Mouse (Mus musculus) thymus, postnatal 14 days (tissue): ENCODE results near the gene Olfr433.
"Not testable (repeated sequence)": the region's sequence is repeated elsewhere in the genome, so short reads cannot be mapped to it uniquely, and the experiment has no call there.

Experiments
- DNase-seq: peaks from one replicate; pipeline ENCODE4 v3.0.0; 2021

Olfr433 gene

GRCm38 (mm10) chr1:174040523-174041177 lies at the start of gene Olfr433:
Gene Olfr433 (plus strand): TSS chr1:174040705.
- DNase-seq: peak; percentile 22

GRCm38 (mm10) chr1:173995003-173995402 lies 45.5 kb upstream of the Olfr433 start:
- no peak for DNase-seq

DNA sequence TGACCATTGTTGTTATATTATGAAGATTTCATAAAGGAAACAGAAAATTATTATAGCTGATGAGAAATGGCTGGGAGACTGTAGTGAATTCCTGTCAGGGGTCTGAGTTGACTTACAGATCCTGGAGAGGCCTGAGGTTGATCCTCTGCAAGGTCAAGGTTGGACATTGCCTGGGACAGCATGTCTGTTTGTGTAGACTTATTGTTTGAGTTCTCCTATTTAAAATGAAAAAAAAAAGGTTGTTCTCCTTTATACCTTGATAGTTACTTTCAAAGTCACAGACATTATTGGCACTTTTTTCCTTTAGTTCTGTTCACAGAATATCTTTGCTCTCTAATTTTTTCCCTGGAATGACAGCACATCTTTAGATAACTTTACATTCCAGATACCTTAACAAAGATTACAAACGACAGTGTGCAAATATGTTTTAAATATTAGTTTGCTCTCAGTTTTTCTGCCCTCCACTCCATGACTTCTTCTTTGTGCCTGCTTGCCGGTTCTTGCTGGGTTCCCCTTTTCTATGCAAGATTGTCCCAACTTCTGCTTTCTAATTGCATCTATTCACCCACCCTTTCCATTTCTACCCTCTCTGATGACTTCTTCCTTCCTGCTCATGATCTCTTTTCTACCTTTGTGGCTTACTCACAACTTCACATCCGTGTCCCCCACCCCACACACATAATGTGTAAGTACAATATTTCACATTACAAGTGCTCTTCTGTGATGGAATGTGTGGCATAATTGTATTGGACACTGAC lies 36.0 kb upstream of the Olfr433 start:
- DNase-seq: not testable (repeated sequence)

GRCm38 (mm10) chr1:174007050-174007449 lies 33.5 kb upstream of the Olfr433 start:
- DNase-seq: not testable (repeated sequence)

DNA sequence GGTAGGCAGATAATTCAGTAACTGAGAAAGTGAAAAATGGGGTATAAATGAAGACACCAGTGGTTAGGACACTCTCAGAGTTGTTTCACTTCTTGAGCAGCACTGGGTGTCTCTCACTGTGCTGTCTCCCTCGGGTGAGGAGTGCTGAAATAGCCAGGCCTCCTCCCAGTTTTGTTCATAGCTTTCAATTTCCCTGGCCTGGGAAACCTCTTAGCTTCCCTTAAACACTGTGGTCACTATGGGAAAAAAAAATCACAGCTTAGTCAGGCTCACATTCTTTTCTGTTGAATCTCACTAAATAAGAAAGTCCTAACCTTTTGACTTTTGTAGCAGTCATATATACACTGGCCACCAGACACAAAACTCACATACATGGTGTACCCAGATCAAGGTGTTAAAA lies 8.8 kb upstream of the Olfr433 start, which contains the start of gene Ifi205:
Gene Ifi205, minus strand, starts transcription at position 113 of the 400 bp plus-strand sequence.
- no peak for DNase-seq

GRCm38 (mm10) chr1:174035841-174036240 lies 4.7 kb upstream of the Olfr433 start:
- DNase-seq: no peak

DNA sequence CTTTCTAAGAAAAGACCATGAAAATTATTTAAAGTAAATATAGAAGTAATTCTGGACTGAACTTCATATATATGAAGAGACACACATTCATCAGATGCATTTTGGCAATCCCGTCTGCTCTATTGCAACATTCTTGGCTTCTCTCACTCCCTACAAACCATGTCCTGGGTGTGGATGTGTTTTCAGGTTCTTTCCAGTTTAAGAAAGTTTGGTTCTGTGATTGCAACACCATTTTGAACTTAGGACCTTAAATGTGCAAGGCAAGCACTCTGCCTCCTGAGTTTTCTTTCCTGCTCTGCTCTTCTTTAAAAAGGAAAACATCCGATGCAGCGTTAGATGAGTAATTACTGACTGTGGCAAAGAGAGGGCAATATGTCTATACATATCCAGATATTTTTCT lies 2.0 kb upstream of the Olfr433 start:
- DNase-seq: no peak

- not testable (repeated sequence) for DNase-seq
These were observed 1.8 kb downstream of the Olfr433 start for GRCm38 (mm10) chr1:174042091-174042884.

DNA sequence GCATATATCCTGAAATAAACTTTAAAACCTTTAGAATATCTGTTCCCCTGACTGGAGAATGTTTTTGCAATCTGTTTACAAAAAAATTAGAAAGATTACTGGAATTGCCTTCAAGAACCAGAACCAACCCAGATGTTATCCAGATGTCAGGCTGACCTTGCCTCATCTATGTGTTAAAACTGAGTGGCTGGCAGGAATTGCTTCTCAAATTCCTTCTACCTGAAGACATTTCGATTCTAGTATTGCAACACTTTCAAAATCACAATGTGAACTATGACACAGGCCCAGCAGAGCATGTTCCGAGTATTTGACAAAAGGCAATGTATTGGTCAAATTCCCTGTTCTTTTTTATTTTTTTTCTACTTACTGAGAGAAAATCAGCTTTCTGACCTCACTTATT lies 3.9 kb downstream of the Olfr433 start:
- DNase-seq: no peak

GRCm38 (mm10) chr1:174048227-174048626 lies 7.7 kb downstream of the Olfr433 start:
- DNase-seq: not testable (repeated sequence)

DNA sequence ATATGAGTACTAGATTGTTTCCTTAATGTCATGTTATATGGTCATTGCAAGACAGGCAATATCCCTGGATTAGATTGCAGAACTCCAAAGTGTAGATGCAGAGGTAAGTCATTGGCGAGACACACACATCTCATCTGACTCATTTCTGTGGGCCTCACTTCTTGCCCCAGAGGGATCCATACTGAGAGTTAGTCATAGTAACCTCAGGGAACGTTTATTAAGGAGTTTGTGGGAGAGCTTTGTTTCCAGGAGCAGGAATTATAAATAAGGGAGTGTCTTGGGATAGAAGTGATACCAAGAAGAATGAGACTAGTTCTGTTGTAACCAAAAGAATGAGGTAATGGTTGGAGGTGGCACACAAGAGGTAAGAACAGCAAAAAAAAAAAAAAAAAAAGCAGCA lies 8.4 kb downstream of the Olfr433 start, which contains the start of gene Olfr432:
Gene Olfr432, plus strand, starts transcription at position 313 of the 400 bp plus-strand sequence.
- DNase-seq: no peak

DNA sequence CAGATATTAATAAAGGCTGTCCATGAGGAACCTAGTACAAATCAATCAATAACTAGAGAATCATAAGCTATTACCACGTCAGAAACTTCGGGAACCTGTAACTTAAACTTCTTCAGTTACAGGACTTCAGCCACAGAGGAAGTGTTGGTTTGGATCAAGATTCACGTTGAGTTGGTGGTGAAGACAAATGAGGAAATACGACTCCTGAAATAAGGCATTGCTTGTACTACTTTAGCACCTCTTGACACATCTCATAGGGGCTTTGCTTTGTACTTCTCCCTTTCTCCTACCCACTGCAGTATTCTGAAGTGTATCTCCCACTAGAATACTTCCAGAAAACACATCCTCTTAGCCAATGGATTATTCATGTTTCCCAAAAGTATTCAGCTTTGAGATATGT lies 8.9 kb downstream of the Olfr433 start:
- DNase-seq: not testable (repeated sequence)

DNA sequence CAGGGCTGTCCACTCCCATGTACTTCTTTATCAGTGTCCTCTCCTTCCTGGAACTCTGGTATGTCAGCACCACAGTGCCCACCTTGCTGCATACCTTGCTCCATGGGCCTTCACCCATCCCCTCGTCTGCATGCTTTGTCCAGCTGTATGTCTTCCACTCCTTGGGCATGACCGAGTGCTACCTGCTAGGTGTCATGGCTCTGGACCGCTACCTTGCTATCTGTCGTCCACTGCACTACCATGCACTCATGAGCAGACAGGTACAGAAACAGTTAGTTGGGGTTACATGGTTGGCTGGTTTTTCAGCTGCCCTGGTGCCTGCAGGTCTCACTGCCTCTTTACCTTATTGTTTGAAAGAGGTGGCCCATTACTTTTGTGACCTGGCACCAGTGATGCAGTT lies 10.0 kb downstream of the Olfr433 start:
- DNase-seq: no peak

DNA sequence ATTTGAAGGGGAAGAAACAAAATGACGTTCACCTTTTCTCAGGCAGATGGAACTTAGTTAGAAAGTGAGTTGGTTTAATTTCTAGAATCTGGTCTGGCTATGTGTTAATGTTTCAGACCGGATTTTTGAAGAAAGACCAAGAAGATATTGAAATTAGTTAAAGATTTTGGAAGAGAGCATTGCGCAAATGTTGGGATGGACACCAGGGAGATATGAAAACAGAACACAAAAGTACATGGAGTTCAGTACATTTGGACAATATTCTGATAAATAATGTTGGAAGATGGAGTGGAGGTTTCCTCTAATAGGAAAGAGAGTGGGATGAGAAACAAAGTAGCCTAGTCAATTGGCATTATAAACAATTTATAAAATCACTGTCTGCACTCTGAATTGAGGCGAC lies 11.0 kb downstream of the Olfr433 start:
- no peak for DNase-seq

- no peak for DNase-seq
These were observed 11.5 kb downstream of the Olfr433 start for GRCm38 (mm10) chr1:174051931-174052536.

GRCm38 (mm10) chr1:174052981-174053380 lies 12.5 kb downstream of the Olfr433 start:
- no peak for DNase-seq

DNA sequence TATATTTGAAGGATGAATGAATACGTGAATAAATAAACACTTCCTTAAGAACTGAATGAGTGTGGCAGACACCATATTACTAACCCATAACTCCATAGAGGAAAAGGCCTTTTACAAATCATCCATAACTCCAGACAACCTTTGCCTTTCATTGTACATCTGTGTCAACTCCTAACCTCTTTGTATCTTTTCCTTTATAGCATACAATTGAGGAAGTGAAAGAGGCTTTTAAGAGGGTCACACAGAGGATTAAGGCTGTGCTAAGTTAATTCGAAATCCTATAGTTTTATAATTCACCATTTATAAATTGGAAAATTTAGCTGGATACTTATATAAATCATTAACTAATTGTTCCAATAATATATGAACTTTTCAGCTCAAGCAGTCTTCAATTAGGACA lies 14.7 kb downstream of the Olfr433 start:
- DNase-seq: no peak

GRCm38 (mm10) chr1:174066305-174066704 lies 25.8 kb downstream of the Olfr433 start, which contains the start of gene Olfr430:
Gene Olfr430 (plus strand): TSS chr1:174066605.
- DNase-seq: no peak

DNA sequence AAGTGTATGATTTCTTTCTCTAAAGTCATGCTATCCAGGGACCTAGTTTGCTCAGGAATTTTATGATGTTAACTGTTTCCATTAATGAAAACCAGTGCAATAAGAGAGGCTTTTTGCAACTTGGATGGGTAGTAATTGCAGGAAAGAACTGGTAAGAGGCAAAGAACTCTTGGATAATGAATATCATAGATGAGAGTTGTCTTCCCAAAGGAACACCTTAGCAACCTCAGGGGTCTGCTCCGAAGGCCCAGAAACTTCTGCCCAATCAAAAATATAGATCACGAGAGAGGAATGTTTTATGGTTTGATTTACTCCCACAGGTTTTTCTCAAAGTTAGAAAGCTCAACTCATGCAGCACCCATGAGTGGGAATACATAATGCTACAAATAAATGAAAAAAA lies 43.5 kb downstream of the Olfr433 start, which contains the start of gene Olfr429:
Gene Olfr429, plus strand, starts transcription at position 301 of the 400 bp plus-strand sequence.
- no peak for DNase-seq
